Mouse (Mus musculus) activated CD4-positive, CD25-positive, alpha-beta regulatory T cell (primary cell): Measurements from ENCODE around the gene Borcs7. TPM values are rescaled to one million over a fixed set of nuclear protein-coding genes. Genes with fewer than 3 reads are reported as not detected.

Source experiments
- polyA plus RNA-seq, 2 experiments: library from polyadenylated mRNA; unstranded; fragments of 100-300 nt; shearing (Covaris generic); gene quantifications; one replicate each; pipeline ENCODE4 v1.2.1; 2017

Gene Borcs7
- polyA plus RNA-seq = 1 to 10 TPM; 6.5 to 6.8 TPM

DNA sequence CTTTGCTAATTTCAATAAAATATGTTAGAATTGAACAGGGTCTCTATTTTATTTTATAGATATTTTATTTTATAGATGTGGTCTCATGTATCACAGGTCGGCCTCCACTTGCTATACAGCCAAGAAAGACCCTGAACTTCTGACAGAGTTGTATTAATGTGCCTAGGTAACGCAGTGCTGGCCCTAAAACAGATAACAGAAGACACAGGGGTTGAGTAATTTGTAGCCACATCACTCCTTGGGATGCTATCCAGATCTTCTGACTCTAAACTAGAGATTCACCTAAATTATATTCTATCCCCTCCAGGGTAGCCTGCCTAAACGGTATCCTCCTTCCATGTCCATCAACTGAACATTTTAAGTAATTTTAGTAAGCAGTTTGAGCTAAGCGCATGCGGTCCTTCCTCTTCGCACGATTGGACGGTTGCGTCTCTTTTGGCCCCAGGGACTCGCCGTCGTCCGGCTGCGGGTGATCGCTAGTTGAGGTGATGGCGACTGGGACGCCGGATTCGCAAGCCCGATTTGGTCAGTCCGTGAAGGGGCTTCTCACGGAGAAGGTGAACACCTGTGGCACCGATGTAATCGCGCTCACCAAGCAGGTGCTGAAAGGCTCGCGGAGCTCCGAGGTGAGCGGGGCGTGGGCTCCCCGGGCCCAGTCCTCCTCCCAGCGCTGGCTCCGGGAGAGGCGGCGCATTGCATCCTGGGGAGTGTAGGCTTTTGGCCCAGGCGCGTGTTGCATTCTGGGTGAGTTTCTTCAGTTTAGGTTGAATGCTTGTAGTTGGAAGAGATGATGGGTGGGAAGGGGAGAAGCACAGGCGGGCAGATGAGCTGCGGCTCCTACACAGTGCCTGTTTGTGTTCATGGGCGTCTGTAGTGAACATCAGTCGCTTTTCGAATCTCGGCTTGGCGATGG lies at the start of gene Borcs7:
Gene Borcs7 (plus strand): TSS at position 447 of the 913 bp plus-strand sequence.

DNA sequence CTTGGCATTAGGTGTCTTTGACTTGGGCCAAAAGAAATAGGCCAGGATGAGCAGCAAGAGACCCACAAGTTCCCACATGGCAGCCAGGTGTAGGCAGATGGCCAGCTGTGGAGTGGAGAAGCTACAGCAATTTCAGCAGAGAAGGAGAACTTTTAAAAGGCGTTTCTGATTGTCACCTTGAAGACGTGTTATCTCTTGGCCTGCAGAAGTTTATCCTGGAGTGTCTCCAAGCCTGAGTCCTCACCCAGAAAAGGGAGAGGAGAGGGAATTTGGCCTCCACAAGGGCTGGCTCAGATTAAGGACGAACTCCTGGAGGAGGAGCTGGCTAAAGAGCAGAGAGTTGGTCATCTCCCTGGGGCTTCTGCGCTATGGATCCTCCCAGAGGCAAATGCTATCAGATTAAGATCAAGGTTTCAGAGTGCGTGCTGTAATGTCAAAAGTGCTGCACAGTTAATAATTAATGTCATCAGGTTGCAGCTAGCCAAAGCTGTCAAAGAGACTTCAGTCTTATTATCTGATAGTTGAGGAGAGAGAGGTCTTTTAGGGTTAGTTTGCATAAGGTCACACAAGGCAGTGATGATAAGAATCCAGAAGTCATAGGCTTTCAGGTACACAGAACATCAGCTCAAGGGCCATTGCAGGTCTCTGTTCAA lies 16.8 kb upstream of the Borcs7 start, which contains the start of gene Cyp17a1:
Gene Cyp17a1 (minus strand): TSS at position 407 of the 653 bp plus-strand sequence.

DNA sequence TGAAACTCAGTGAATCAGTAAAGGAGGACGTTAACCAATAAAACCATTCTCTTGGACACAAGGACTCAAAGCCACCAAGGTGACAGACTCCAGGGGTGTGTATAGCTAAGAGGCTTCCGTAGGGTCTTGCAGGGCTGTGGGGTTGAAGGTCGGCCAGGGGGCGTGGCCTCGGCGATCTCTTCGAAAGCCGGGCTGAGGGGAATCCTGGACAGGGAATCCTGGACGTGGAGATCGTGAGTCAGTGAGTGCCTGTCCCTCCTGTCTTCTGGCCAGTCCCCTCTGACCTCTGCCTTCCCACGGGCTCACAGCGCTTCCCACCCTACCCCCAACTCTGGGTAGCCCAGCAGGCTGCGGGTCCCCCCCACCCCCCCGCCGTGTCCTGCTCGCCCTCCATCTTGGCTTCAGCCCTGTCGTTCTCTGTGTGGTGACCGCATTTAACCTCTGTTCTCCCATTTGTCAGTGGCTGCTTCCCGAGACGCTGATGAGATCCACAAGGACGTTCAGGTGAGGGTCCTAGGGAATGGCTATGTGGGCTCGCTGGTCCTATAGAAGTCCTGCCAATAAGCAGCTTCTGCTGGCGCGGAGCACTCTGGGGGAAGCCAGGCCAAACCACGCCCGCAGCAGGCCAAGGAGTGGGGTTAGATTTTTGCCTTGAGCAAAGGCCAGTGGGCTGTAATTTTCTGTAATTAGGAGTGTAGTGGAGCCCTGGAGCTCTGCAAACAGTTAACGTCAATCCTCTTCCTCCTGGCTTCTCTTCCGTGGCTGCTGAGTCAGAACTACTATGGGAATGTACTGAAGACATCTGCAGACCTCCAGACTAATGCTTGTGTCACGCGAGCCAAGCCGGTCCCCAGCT lies 17.8 kb downstream of the Borcs7 start, which contains the start of gene As3mt:
Gene As3mt (plus strand): TSS at position 163 of the 856 bp plus-strand sequence.

Other genes with a start within 250 kb of the Borcs7 start
- gene Trim8, start 188.2 kb upstream of the Borcs7 start, polyA plus RNA-seq = 100 to 1,000 TPM in 1 of 2 experiments, 10 to 100 TPM in 1; 82.7 to 102 TPM
- gene Arl3, start 116.7 kb upstream of the Borcs7 start, polyA plus RNA-seq = 10 to 100 TPM; 12.3 to 18.4 TPM
- 10 to 100 TPM in 1 of 2 experiments, 1 to 10 TPM in 1; 9.6 to 11.2 TPM for gene Sfxn2, start 116.5 kb upstream of the Borcs7 start, polyA plus RNA-seq
- 10 to 100 TPM; 42.2 to 63.2 TPM for gene Wbp1l, start 90.8 kb upstream of the Borcs7 start, polyA plus RNA-seq
- under 1 TPM in 1 of 2 experiments, not detected in 1; 0.21 TPM for gene Cyp17a1, start 16.7 kb upstream of the Borcs7 start, polyA plus RNA-seq
- 1 to 10 TPM; 5.8 to 7.3 TPM for gene As3mt, start 17.6 kb downstream of the Borcs7 start, polyA plus RNA-seq
- gene Cnnm2, start 71.7 kb downstream of the Borcs7 start, polyA plus RNA-seq = 1 to 10 TPM; 2.1 to 3.9 TPM